Mouse (Mus musculus) small intestine, adult 2 months (tissue): ENCODE results near the gene Gas1.

Experiments
- CTCF ChIP-seq: fragments of 200-500 bp; IDR thresholded peaks from 2 replicates; pipeline ENCODE4 v1.5.1; 2012; ENCODE audit warnings: low read depth, mild to moderate bottlenecking, control low read depth, inconsistent platforms, low read length, moderate library complexity, mixed read lengths; ENCODE audit not compliant: insufficient replicate concordance, insufficient read length; ENCODE audit errors: extremely low read depth
- POLR2A ChIP-seq: fragments of 200-500 bp; IDR thresholded peaks from 2 replicates; pipeline ENCODE4 v1.6.1; 2012; ENCODE audit warnings: low read depth, mild to moderate bottlenecking, control low read depth, inconsistent platforms, low read length, moderate library complexity

DNA sequence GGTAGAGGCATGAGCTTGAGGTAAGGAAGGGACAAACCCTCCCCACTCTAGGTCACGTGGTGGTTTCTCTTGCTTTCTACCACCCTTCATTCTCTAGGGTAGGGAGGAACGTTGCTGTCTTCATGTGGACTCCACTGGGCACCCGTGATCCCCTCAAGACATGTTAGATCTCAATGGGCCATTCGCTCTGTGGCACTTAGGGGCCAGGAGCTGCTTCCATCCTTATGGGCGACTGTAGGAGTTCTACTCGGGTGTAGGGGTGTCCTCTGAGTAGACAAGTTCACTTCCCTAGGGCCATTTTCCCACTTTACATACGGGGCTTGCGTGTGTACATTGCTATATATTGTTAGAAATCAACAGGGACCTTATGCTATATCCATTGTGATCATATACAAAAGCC lies 5.4 kb downstream of the Gas1 start:
- no peak for TF ChIP-seq POLR2A
- TF ChIP-seq CTCF, result no peak
